Mouse (Mus musculus) layer of hippocampus, postnatal 36 days (tissue): Measurements from ENCODE around the gene Ntrk2. TPM values are rescaled to one million over a fixed set of nuclear protein-coding genes. Genes with fewer than 3 reads are reported as not detected.

ENCODE experiments used
- DNase-seq, 2 experiments: peaks; one replicate each; pipeline ENCODE4 v3.0.0; 2022
- total RNA-seq, 2 experiments: library from RNA; stranded (reverse); gene quantifications; 2 replicates each; pipeline ENCODE4 v1.2.3; 2021

The Ntrk2 gene
- total RNA-seq, 2 experiments from 2014 or later: 321 to 331 TPM

GRCm38 (mm10) chr13:58968168-58968567 lies 161.8 kb downstream of the Ntrk2 start:
- no peak for DNase-seq

GRCm38 (mm10) chr13:58971449-58971903 lies 165.1 kb downstream of the Ntrk2 start:
- no peak for DNase-seq

DNA sequence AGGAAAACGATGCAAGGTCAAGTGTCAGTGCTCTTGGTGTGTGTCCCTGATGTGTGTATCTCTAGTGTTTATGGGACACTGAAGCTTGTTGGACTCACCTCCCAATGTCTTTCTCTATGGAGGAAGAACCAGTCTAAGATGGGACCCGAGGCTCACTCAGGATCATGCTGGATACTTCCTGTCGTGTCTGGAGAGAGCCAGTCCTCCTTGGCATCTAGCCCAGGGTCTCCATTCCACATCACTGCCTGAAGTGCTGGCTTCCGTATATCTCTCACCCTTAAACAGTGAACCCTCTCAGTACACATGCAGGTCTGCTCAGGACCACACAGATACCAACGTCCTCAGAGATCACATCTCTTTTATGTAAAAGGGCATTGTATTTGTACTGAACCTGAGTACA lies 166.1 kb downstream of the Ntrk2 start:
- no peak for DNase-seq

DNA sequence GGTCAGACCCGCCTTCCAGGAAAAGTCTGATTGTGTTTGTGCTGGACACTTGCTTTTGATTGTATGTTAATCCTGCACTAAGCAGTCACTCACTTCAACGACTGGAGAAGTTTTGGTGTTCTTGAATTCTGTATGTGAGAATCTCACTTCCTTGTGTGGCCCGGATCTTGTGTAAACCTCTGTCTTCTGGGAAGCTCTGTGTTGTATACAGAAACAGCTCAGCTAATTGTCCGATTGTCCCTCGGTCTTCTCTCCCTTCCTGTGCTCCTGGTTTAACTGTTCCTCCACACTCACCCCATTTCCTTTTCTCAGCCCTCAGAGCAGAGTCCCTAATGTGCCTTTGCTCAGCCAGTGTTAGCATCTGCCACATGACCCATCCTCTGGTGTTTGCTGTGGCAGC lies 190.1 kb downstream of the Ntrk2 start:
- DNase-seq: no peak

DNA sequence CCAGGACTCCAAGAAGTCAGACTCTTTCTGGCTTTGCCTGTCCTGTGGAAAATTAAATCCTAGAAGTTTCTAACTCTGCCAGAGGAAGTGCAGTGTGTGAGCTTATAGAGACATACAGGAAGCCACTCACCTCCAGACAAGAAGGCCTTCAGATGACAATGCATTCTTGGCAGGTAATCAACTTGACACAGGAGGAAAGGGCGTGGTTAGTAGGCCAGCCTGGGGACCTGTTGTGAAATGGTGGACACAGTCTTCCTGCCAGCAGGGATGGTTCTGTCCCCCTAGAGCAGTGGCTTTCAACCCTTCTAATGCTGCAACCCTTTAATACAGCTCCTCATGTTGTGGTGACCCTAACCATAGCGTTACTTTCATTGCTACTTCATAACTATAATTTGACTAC lies 191.4 kb downstream of the Ntrk2 start:
- DNase-seq: no peak

GRCm38 (mm10) chr13:58999373-59000053 lies 193.1 kb downstream of the Ntrk2 start:
- DNase-seq: no peak

DNA sequence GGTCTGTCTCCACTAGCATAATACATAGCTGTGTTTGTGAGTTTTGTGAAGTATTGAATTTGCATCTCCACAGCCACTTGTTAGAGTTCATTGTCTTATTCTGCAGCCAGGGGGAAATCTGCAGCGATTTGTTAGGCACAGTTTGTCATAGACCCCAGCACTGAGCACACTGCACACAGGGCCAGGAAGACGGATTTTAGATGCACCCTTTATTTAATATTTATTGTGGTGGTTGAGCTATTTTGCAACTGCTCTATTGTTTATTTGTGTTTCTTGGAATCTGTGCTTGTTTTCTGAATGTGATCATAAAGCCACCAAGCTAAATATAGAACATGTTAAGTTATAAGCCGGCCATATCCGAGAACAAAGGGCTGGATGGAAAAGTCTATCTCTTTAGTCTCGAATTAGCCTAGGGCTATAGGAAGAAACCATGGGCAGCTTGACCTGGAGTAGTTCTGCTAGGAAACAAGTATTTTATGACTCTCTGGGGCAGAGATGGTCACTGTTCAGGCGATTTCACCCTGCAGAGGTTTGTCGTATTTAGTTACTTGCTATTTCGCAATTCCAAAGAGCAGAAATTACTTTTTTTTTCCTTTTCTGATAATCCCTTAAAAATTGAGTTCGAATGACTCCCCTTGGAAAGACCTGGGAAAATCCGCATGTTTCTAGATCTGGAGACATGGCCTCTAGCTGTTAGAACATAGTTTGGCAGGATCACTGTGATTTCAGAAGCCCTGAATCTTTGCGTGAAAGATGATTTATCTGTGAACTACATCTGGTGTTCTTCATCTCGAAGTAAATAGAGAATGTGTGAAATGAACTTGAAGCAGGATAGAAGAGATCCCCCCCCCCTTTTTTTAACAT lies 196.8 kb downstream of the Ntrk2 start:
- no peak for DNase-seq

DNA sequence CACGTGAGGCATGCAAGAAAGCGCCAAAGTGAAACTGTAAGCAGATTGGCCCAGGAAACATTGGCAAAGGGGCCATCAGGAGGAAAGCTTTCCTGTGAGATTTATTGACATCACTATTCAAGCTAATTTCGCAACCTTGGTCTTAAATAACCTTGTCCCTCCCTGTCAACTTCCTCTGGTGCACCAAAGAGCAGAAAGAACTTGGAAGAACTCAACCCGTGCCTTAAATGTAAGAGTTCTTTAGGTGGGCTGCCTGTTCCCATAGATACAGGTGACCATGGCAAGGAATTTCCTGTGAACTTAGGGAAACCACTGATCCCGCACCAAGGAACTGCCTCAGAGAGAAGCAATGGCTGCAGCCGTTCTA lies 197.4 kb downstream of the Ntrk2 start:
- no peak for DNase-seq

DNA sequence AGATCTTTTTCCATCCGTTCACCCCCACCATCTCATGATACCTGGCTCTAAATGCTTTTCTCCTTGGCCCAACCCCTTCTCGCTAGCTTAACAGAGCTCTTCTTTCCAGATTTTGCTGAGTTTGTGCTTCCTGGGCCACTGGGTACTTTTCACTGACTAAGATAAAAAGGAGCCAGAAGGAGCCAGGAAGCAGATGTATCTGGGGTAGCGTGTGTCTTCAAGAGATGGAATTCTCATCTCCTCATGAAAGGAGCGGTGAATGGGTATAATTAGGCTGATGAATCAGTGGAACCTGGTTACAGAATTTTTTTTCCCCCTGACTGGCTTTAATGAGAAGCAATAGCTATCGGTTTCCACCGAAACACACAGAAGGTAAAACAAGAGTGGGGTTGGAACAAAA lies 198.2 kb downstream of the Ntrk2 start:
- DNase-seq: no peak

DNA sequence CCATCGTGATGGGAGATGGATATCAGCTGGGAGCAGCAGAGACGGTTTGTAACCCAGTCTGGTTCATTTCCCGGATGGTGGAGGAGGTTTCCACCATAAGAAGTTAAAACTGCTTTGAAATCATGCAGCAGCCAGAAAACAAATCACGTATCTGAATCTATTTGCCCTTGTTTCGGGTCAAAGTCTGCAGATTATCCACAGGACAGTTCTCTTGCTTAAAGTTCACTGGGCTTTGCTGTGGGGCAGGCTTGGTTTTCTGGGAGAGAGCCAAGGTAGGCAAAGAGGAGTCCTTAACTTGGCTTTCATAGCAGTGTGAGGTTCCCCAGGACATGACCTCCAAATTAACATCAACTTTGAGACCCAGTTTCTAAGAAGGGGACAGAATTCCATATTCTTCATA lies 203.5 kb downstream of the Ntrk2 start:
- DNase-seq: no peak

DNA sequence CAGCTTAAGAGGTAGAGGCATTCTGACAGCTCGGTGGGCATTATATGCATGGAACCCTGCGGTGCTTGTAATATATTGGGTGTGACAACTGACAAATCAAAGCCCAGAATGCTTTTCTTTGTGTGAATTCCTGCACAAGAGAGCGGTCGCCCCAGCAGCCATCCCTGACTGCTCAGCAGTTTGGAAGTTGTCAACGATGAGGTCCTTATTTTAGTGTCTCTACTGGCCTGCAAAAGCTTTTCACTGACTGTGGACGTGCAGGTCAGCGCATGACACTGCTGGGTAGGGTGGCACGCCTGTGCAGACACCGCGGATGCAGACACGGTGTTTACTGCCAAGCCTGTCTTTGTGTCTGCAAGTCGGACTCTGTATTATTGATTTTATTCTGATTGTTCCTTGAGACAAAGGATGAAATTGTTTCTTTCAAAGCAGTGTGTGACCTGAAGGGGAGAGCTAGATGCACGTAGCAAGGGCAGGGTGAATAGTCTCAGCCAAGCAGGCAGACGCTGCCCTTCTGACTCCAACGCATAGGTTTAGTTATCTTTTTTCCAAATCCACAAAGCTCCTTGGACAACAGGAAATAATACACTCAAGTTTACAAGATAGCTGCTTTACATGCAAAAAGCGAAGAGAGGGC lies 204.6 kb downstream of the Ntrk2 start:
- DNase-seq: no peak

DNA sequence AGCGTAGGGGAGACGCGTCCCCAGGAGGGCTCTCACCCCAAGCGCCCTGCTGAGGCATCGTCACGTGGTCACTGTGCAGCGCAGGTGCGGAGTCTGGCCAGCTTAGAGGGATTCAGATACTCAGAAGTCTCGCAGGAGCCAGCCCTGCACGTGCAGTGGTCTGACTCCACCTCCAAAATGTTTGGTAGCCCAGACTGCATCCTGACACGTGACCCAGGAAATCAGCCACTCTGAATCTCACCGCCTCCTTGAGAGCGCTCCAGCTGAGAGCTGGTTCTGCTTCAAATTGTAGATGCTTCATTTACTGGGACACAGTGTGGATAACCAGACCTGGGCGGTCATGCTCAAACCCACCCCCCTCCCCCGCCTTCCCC lies 205.1 kb downstream of the Ntrk2 start:
- DNase-seq: peak; percentile 64 to 78

GRCm38 (mm10) chr13:59015360-59015759 lies 209.0 kb downstream of the Ntrk2 start:
- no peak for DNase-seq

DNA sequence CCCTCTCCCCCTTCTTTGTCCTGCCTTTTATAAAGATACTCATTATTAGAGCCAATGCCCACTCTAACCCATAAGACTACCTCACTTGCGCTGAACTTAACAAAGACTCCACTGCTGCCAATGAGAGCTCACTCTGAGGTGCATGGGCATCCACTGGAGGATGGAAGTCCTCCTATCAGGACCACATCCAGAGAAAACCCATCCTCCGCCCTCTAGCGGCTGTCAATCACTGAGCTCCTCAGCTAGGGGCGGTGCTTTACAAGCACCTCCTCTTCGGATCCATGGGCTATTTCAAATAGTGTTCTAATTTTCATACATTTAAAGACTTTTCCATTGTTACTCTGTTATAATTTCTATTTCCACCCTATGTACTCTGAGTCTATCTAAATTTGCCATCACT lies 210.8 kb downstream of the Ntrk2 start:
- DNase-seq: no peak

DNA sequence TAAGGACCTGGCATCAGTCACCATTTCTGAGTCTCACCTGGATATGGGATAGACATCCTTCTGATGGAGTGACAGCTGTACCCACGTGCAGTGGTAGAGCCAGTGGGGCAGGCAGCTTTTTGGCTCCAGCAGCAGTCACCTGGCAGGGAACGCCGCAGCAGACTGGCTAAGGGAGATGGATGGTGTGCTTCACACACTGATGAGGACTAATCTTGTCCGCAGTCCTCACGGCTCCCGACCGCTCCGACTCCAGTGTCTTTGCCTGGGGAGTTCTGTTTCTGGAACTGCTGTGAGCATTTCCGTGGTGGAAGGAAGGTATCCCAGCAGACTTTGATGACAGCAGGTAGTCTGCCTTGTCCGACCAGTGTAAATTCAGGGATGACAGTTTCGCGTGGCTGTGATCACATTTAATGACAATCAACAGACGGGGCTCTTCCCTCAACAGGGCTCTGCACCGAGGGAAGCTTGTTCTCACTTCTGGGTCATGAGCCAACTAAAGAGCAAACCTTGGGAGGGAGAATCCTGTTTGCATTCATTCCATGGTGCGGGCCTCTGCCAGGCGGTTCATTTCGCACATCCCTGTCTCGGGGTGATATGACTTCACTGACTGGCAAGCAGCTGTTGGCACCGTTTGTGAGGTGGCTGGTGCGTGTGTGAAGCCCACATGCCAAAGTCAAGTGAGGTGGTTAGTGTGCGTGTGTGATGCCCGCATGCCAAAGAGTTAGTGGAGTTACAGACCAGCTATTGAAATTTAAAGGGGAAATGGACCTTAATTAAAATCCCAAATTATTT lies 216.1 kb downstream of the Ntrk2 start:
- no peak for DNase-seq

GRCm38 (mm10) chr13:59025653-59026052 lies 219.3 kb downstream of the Ntrk2 start:
- no peak for DNase-seq

DNA sequence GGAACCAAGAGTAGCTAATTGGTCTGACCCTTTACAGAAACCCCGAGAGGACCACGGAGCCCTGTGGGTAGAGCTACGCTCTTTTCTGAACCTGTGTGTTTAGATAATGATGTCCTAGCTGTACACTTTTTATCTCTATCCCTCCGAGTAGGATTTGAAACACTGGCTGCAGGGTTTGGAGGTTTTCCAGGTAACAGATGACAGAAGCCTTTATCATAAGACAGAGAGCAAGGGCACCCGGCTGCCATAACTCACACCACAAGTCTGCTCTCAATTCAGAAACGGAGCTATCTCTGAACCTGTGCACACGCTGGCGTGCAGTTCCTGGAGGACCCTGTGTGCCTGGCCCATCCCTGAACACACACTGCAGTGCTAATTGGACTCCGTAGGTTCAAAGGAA lies 221.1 kb downstream of the Ntrk2 start:
- DNase-seq: no peak

GRCm38 (mm10) chr13:59028546-59028945 lies 222.2 kb downstream of the Ntrk2 start:
- DNase-seq: no peak

DNA sequence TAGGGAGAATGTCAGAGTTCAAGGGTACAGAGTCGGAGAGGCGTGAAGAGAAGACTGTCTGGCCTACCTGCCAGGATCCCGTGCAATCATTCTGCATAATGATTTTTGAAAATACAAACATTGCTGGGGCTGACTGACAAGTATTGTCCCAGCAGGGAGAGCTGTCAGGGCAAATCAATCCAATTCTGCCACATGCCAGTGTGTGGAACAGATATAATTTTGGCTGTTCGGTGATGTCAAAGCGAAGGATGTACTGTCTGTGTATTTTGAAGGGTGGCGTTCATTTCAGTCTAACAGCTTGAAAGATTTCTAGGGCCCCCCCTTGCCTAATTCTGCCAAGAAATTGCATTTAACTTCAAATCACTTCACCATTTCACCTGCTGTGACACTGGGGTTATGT lies 224.2 kb downstream of the Ntrk2 start:
- no peak for DNase-seq

GRCm38 (mm10) chr13:59040156-59040915 lies 234.0 kb downstream of the Ntrk2 start:
- no peak for DNase-seq

DNA sequence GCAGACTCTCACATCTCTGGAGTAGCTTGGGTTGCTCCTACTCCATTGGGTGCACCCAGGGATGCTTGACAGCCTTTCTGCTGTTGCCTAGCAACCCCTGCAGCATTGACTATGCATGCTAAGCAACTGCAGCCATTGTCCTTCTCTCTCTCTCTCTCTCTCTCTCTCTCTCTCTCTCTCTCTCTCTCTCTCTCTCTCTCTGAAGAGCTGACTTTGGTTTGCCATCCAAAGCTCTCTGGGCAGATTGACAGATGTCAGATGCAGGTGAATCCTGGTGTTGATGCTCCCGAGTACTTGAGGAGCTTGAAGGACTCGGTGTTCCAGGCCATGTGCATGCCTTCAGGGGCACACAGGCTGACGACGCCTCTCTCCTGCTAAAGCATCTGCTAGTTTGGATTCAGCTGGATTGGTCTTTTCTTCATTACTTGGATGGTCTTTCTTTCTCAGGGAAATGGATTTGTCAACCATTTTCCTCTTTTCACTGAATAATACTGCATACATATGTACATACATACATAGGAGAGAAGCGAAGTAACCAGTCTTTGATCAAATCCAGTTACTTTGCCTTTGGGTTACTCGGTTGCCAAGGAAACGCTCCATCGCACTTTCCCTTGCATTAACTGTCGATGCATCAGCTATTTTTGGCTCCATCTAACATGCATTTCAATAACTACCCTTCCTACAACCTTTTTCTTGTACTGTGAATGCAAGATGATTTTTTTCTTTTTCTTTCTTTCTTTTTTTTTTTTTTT lies 234.8 kb downstream of the Ntrk2 start:
- DNase-seq: peak; percentile 48 to 59
